Mouse (Mus musculus): ENCODE data around the gene Adam17.
"Not testable (repeated sequence)": the region's sequence is repeated elsewhere in the genome, so short reads cannot be mapped to it uniquely, and the experiment has no call there.

Gene Adam17

GRCm38 (mm10) chr12:21373100-21373819 is at the start of gene Adam17:
TSS of gene Adam17 (minus strand) at chr12:21373632.
- DNase-seq (ENCODE audit: low spot score), result peak; percentile 91

GRCm38 (mm10) chr12:21418621-21419131 is 45.2 kb upstream of the Adam17 start:
- DNase-seq (ENCODE audit: low spot score), result no peak

GRCm38 (mm10) chr12:21418083-21418482 is 44.7 kb upstream of the Adam17 start:
- DNase-seq (ENCODE audit: low spot score), result no peak

- peak; percentile 88 for DNase-seq (ENCODE audit: low spot score)
Observed at GRCm38 (mm10) chr12:21417100-21418070, 44.0 kb upstream of the Adam17 start, which contains the start of gene Ywhaq. TSS of gene Ywhaq (minus strand) at chr12:21417637.

GRCm38 (mm10) chr12:21416506-21416905 is 43.1 kb upstream of the Adam17 start:
- DNase-seq (ENCODE audit: low spot score), result no peak

- no peak for DNase-seq (ENCODE audit: low spot score)
Observed at GRCm38 (mm10) chr12:21410620-21411019, 37.2 kb upstream of the Adam17 start.

GRCm38 (mm10) chr12:21409651-21410050 is 36.2 kb upstream of the Adam17 start:
- no peak for DNase-seq (ENCODE audit: low spot score)

GRCm38 (mm10) chr12:21408789-21409367 is 35.4 kb upstream of the Adam17 start:
- DNase-seq (ENCODE audit: low spot score), result no peak

GRCm38 (mm10) chr12:21402771-21403170 is 29.3 kb upstream of the Adam17 start:
- no peak for DNase-seq (ENCODE audit: low spot score)

GRCm38 (mm10) chr12:21386201-21386600 is 12.8 kb upstream of the Adam17 start:
- DNase-seq (ENCODE audit: low spot score), result no peak

- not testable (repeated sequence) for DNase-seq (ENCODE audit: low spot score)
Observed at GRCm38 (mm10) chr12:21378765-21379346, 5.4 kb upstream of the Adam17 start.

- DNase-seq (ENCODE audit: low spot score), result no peak
Observed at GRCm38 (mm10) chr12:21375376-21376157, 2.1 kb upstream of the Adam17 start.

- no peak for DNase-seq (ENCODE audit: low spot score)
Observed at GRCm38 (mm10) chr12:21373820-21374475, 516 bp upstream of the Adam17 start.

GRCm38 (mm10) chr12:21370035-21370611 is 3.3 kb downstream of the Adam17 start:
- no peak for DNase-seq (ENCODE audit: low spot score)

GRCm38 (mm10) chr12:21369087-21369410 is 4.4 kb downstream of the Adam17 start:
- DNase-seq (ENCODE audit: low spot score), result no peak

- DNase-seq (ENCODE audit: low spot score), result no peak
Observed at GRCm38 (mm10) chr12:21368376-21369086, 4.9 kb downstream of the Adam17 start.

- no peak for DNase-seq (ENCODE audit: low spot score)
Observed at GRCm38 (mm10) chr12:21364624-21365435, 8.6 kb downstream of the Adam17 start.

GRCm38 (mm10) chr12:21363195-21363594 is 10.2 kb downstream of the Adam17 start:
- DNase-seq (ENCODE audit: low spot score), result no peak

- DNase-seq (ENCODE audit: low spot score), result no peak
Observed at GRCm38 (mm10) chr12:21362686-21363085, 10.7 kb downstream of the Adam17 start.
